Mouse (Mus musculus): Measurements from ENCODE around the gene Pcbp2. TPM values are rescaled to one million over a fixed set of nuclear protein-coding genes. Genes with fewer than 3 reads are reported as not detected.
A peak's percentile ranks its signal among the peaks of the same experiment; 100 is the strongest.

The Pcbp2 gene
- polyA plus RNA-seq, 1 experiment from 2014 or later, result 90.7 TPM

DNA sequence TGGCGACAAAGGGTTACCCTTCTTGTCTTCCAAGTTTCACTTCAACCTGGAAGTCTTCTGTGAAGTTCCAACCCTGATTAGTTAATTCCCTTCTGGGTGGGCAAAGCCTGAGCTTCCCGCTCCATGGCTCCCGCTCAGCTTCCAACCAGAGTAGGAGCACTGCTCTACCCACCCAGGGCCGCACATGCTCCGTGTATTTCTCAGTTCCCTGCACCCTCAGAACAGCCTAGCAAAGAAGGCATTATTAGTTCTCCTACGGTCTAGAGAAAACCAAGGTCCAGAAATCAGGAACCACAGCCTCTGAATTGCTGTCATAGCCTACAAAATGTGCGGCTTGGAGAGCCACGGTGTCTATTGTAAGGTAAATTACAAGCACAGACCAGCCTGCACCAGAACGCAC lies 39.8 kb downstream of the Pcbp2 start:
- Histone ChIP-seq H3K4me1 (replicated peaks; ENCODE audit: control insufficient read depth, insufficient read depth) (no peaks in the 10 kb centered on the region), H3K27me3 (ENCODE audit: control insufficient read depth, insufficient read depth, low read length) (no peaks in the 10 kb centered on the region), H3K4me2 (replicated peaks; ENCODE audit: low read depth) (peak overlapping the region; percentile 96), H3K9me3 (ENCODE audit: control insufficient read depth, low read length) (no peaks in the 10 kb centered on the region), H3K27ac (replicated peaks) (peak overlapping the region; percentile 78), H3K9ac (ENCODE audit: low read length) (peak overlapping the region; percentile 68), H3K4me3 (ENCODE audit: low read depth, low read length) (peak overlapping the region; percentile 65), H3K36me3 (ENCODE audit: control insufficient read depth, insufficient read depth, low read length) (peaks cover 3% of the 10 kb centered on the region; the same call in 1 of the 2 replicates)
- 6% methylated on average over 9 of the region's 9 CpGs for WGBS
- DNase-seq (ENCODE audit: low spot score) (no peak), ATAC-seq (ENCODE audit: low FRiP score, low TSS enrichment) (peak; percentile 39; the same call in 1 of the 2 replicates)
- TF ChIP-seq EP300 (optimal IDR thresholded peaks at IDR 0.05) (no peak), CTCF (IDR thresholded peaks at IDR 0.05; ENCODE audit: low read depth) (no peak)

DNA sequence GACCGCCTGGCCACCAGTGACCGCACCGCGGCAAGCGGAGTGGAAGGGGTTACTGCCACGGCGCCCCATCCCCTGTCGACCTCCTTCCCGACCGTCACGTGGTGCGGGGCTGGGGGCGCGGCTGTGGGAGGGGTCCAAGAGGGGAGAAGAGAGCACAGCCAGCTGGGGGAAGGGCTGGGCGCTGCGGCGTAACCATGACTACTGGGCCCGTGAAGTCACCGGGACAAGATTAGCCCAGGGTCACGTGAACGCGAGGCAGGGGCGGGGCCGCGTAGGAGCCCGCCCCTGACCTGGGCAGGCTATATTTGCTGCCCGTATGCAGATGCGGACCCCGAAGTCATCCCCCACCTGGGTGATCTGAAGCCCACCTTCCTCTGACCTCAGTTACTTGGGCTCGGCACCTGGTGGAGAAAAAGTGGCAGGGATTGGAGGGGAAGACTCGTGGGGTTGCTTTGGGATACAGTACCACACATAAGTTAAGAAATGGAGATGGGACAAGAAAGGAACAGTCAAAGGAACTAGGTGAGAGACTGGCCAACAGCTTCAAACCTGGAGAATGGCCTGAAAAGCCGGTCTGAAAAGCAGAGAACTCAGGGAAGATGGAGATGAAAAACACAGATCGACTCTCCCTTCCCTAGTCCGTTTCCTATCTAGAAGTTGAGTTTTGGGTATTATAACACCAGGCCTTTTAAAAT lies 40.4 kb downstream of the Pcbp2 start:
- H3K4me3 ChIP-seq (ENCODE audit: low read depth, low read length), result peak overlapping the region; percentile 65
- no peaks in the 10 kb centered on the region for H3K27me3 ChIP-seq (ENCODE audit: control insufficient read depth, insufficient read depth, low read length)
- WGBS, result 3% methylated on average over 30 of the region's 34 CpGs
- H3K36me3 ChIP-seq (ENCODE audit: control insufficient read depth, insufficient read depth, low read length), result no peaks in the 10 kb centered on the region
- H3K9ac ChIP-seq (ENCODE audit: low read length), result peak overlapping the region; percentile 68
- no peaks in the 10 kb centered on the region for H3K4me1 ChIP-seq (replicated peaks; ENCODE audit: control insufficient read depth, insufficient read depth)
- ATAC-seq (ENCODE audit: low FRiP score, low TSS enrichment) (peak; percentile 90), DNase-seq (ENCODE audit: low spot score) (peak; percentile 88)
- H3K27ac ChIP-seq (replicated peaks), result peak overlapping the region; percentile 78
- H3K9me3 ChIP-seq (ENCODE audit: control insufficient read depth, low read length), result no peaks in the 10 kb centered on the region
- H3K4me2 ChIP-seq (replicated peaks; ENCODE audit: low read depth), result peak overlapping the region; percentile 96
- no peak for TF ChIP-seq EP300 (optimal IDR thresholded peaks at IDR 0.05)
- no peak; the same call in 1 of the 2 replicates for TF ChIP-seq CTCF (IDR thresholded peaks at IDR 0.05; ENCODE audit: low read depth)

DNA sequence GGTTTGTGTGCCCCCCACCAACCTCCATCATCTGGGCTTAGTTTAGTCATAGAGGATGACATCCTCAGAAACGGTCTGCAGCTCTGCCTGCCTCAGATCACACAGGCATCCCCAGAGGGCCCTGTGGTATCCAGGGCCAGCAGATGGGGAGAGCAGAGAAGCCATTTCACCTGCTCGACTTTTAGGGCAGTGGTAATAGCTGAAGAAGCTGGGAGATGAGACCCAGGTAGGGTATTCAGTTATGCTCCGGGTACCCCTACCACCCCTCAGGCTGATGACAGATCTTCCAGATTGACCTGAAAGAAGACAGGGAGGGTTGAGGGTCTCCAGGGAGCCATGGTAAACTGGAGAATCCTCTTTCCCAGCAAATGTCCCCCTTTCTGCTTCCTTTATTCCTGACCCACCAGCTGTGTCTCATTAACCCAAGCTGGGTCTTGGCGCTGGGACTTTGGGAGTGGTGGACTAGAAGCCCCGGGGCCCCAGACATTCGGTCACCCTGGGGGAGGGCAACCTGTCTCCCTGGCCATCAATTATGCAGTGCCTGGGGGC lies 41.0 kb downstream of the Pcbp2 start:
- Histone ChIP-seq H3K36me3 (ENCODE audit: control insufficient read depth, insufficient read depth, low read length) (no peaks in the 10 kb centered on the region), H3K4me2 (replicated peaks; ENCODE audit: low read depth) (peak overlapping the region; percentile 96), H3K4me1 (replicated peaks; ENCODE audit: control insufficient read depth, insufficient read depth) (no peaks in the 10 kb centered on the region), H3K9ac (ENCODE audit: low read length) (no peak overlapping the region), H3K9me3 (ENCODE audit: control insufficient read depth, low read length) (no peaks in the 10 kb centered on the region), H3K27me3 (ENCODE audit: control insufficient read depth, insufficient read depth, low read length) (no peaks in the 10 kb centered on the region), H3K27ac (replicated peaks) (peak overlapping the region; percentile 67; the same call in 1 of the 2 replicates), H3K4me3 (ENCODE audit: low read depth, low read length) (no peak overlapping the region)
- ATAC-seq (ENCODE audit: low FRiP score, low TSS enrichment) (no peak), DNase-seq (ENCODE audit: low spot score) (no peak)
- WGBS, result 15% methylated on average over 6 of the region's 6 CpGs
- TF ChIP-seq CTCF (IDR thresholded peaks at IDR 0.05; ENCODE audit: low read depth) (no peak), EP300 (optimal IDR thresholded peaks at IDR 0.05) (no peak)

DNA sequence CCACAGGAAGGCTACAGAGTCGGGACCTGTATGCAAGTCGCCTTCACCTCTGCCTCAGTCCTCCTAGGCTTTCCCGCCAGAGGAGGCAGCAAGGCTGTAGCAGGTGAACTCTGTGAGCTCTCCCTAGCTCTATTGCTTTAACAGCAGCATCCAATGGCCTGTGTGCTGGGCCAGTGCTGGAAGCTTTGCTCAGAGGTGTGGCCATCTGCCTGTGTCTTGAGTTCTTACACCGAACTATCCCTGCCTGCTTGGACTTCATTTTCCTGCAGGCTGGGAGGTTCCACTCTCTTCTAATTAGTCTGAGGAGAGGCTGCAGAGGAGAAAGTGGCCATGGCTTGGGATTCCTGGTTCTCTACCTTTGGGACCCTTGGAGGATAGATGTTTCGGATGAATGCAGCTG lies 41.7 kb downstream of the Pcbp2 start:
- no peaks in the 10 kb centered on the region for H3K4me1 ChIP-seq (replicated peaks; ENCODE audit: control insufficient read depth, insufficient read depth)
- ATAC-seq (ENCODE audit: low FRiP score, low TSS enrichment), result no peak
- WGBS, result 47% methylated on average over 5 of the region's 5 CpGs
- no peak overlapping the region for H3K9ac ChIP-seq (ENCODE audit: low read length)
- no peak overlapping the region for H3K4me3 ChIP-seq (ENCODE audit: low read depth, low read length)
- H3K4me2 ChIP-seq (replicated peaks; ENCODE audit: low read depth), result no peak overlapping the region
- TF ChIP-seq EP300 (optimal IDR thresholded peaks at IDR 0.05) (no peak), CTCF (IDR thresholded peaks at IDR 0.05; ENCODE audit: low read depth) (no peak)
- no peaks in the 10 kb centered on the region for H3K9me3 ChIP-seq (ENCODE audit: control insufficient read depth, low read length)
- no peak overlapping the region; the same call in 1 of the 2 replicates for H3K27ac ChIP-seq (replicated peaks)
- H3K27me3 ChIP-seq (ENCODE audit: control insufficient read depth, insufficient read depth, low read length), result no peaks in the 10 kb centered on the region
- H3K36me3 ChIP-seq (ENCODE audit: control insufficient read depth, insufficient read depth, low read length), result no peaks in the 10 kb centered on the region
- DNase-seq (ENCODE audit: low spot score), result no peak

DNA sequence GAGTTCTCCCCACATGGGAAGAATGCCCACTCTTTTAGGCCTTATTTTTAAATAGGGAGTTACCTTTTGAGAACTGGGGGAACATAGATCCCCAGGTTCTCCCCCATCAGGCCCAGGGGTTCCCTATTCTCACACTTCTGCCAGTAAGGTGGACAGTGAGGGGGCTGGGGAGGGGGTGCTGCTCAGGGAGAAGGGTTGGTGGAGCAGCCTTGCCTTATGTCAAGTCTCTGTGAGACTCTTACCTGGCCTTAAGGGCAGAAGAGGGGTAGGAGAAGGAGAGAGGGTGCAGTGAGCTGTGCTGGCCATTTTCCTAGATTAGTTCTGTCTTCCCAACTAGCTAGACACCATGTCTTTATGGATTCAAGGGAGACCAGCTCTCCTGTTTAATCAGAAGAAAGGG lies 42.1 kb downstream of the Pcbp2 start:
- H3K9ac ChIP-seq (ENCODE audit: low read length), result no peak overlapping the region
- no peaks in the 10 kb centered on the region for H3K36me3 ChIP-seq (ENCODE audit: control insufficient read depth, insufficient read depth, low read length)
- no peak overlapping the region for H3K4me2 ChIP-seq (replicated peaks; ENCODE audit: low read depth)
- TF ChIP-seq CTCF (IDR thresholded peaks at IDR 0.05; ENCODE audit: low read depth), result no peak
- no peak for TF ChIP-seq EP300 (optimal IDR thresholded peaks at IDR 0.05)
- ATAC-seq (ENCODE audit: low FRiP score, low TSS enrichment) (no peak), DNase-seq (ENCODE audit: low spot score) (no peak)
- H3K4me3 ChIP-seq (ENCODE audit: low read depth, low read length), result no peak overlapping the region
- H3K4me1 ChIP-seq (replicated peaks; ENCODE audit: control insufficient read depth, insufficient read depth), result no peaks in the 10 kb centered on the region
- H3K9me3 ChIP-seq (ENCODE audit: control insufficient read depth, low read length), result no peaks in the 10 kb centered on the region
- no peak overlapping the region; the same call in 1 of the 2 replicates for H3K27ac ChIP-seq (replicated peaks)
- no peaks in the 10 kb centered on the region for H3K27me3 ChIP-seq (ENCODE audit: control insufficient read depth, insufficient read depth, low read length)

DNA sequence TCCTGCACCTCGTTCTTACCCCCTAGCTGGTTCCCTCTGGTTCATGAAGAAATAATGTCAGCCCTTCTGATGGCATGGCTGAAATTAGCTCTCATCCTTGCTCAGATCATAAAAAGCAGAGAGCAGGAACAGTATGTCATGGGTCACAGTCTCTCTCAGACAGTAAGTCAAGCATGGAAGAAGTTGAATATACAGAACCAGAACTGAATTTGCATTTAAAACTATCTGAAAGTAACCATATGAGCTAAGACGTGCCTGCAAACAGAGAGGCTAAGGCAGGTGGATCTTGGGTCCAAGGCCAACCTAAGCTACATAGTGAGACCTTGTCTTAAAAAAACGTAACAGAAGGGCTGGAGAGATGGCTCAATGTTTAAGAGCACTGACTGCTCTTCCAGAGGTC lies 42.7 kb downstream of the Pcbp2 start:
- Histone ChIP-seq H3K9ac (ENCODE audit: low read length) (no peak overlapping the region), H3K9me3 (ENCODE audit: control insufficient read depth, low read length) (no peaks in the 10 kb centered on the region), H3K36me3 (ENCODE audit: control insufficient read depth, insufficient read depth, low read length) (no peaks in the 10 kb centered on the region), H3K4me2 (replicated peaks; ENCODE audit: low read depth) (no peak overlapping the region), H3K4me3 (ENCODE audit: low read depth, low read length) (no peak overlapping the region), H3K27ac (replicated peaks) (no peak overlapping the region), H3K4me1 (replicated peaks; ENCODE audit: control insufficient read depth, insufficient read depth) (no peaks in the 10 kb centered on the region), H3K27me3 (ENCODE audit: control insufficient read depth, insufficient read depth, low read length) (no peaks in the 10 kb centered on the region)
- DNase-seq (ENCODE audit: low spot score), result no peak
- no peak for ATAC-seq (ENCODE audit: low FRiP score, low TSS enrichment)
- 81% methylated on average over 3 of the region's 3 CpGs for WGBS
- TF ChIP-seq CTCF (IDR thresholded peaks at IDR 0.05; ENCODE audit: low read depth), result no peak
- no peak for TF ChIP-seq EP300 (optimal IDR thresholded peaks at IDR 0.05)
